Mouse (Mus musculus) heart, postnatal 0 days (tissue): Measurements from ENCODE around the gene Commd3.

Experiments
- CTCF ChIP-seq: IDR thresholded peaks from 2 replicates; pipeline ENCODE4 v1.5.1; 2016; ENCODE audit warnings: antibody characterized with exemption, control low read depth, low read depth
- EP300 ChIP-seq: IDR thresholded peaks from 2 replicates; pipeline ENCODE4 v1.6.1; 2016; ENCODE audit warnings: antibody characterized with exemption, low read depth

DNA sequence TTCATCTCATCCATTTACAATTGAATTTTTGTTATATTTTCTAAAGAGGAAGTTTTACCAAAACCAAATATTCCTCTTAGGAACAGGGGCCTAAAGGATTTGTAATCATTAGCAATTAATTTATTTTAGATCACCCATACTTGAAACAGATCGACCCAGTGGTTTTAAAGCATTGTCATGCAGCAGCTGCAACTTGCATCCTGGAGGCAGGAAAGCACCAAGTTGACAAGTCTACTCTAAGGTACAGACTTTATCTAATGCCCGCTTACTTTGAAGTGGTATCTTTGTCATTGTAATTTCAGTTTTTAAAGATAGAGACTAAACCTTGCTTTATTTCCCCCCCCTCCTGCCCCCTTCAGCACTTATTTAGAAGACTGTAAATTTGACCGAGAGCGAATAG, 1.6 kb downstream of the Commd3 start:
- TF ChIP-seq CTCF (no peak), EP300 (no peak)
